Mouse (Mus musculus): ENCODE results near the gene Enthd1. TPM values are rescaled to one million over a fixed set of nuclear protein-coding genes. Genes with fewer than 3 reads are reported as not detected.

The Enthd1 gene
- total and polyA plus RNA-seq, 2 experiments from 2014 or later: not detected

DNA sequence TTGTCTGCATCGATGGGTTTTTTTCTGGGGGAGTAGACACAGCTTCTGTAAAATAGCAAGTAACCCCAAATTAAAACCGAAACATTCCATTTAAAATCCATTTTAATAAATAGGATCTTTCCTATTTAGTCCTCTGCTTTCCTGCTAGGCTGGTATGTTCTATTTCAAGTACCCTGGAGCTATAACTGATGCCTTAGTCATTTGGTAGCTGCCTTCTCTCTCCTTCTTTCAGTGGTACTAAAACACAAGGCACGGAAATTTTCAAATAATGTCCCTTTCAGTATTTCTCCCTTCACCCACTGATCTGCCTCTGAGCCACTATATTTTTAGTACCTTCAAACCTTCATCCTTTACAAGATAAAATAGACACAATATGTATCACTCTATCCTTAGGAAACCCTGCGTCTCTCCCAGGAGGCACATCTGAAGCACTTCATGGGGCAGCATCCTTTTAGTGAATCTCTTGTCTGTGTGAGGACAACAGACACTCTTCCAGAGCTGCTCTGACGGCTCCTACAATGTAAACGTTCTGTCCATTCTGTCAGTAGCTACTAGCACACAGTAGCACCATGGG lies 90.4 kb downstream of the Enthd1 start:
- Histone ChIP-seq H3K9me3 (ENCODE audit: low read length) (no peaks in the 10 kb centered on the region), H3K9ac (replicated peaks; ENCODE audit: low read length, poor library complexity, severe bottlenecking) (no peak overlapping the region), H3K4me1 (ENCODE audit: insufficient read depth, low read length) (no peaks in the 10 kb centered on the region), H3K4me2 (ENCODE audit: low read depth, low read length, poor library complexity, severe bottlenecking) (no peak overlapping the region), H3K36me3 (ENCODE audit: insufficient read depth, low read length) (no peaks in the 10 kb centered on the region), H3K27me3 (ENCODE audit: insufficient read depth, low read length) (no peaks in the 10 kb centered on the region), H3K4me3 (ENCODE audit: low read depth, low read length) (no peak overlapping the region), H3K27ac (ENCODE audit: low read depth, low read length) (no peak overlapping the region)
- no peak for TF ChIP-seq CTCF (IDR thresholded peaks at IDR 0.05)
- DNase-seq (ENCODE audit: low spot score) (no peak), ATAC-seq (ENCODE audit: low FRiP score) (no peak)
- WGBS: 76% methylated on average over 6 of the region's 6 CpGs

DNA sequence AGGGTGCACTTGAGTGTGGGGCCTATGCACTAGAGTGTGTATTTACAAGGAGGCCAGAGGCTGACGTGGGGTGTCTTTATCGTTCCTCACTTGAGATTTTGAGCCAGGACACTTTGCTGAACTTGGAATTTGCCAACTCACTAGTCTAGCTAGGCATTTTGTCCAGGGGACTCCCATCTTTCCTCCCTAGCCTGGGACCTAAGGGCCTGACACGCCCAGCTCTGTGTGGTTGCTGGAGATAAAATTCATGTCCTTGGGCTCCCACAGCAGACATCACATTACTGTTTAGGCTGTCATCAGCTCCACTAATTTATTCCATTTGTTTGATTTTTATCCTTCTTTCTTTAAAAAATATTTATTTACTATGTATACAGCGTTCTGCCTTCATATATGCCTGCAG lies 97.1 kb downstream of the Enthd1 start:
- ATAC-seq (ENCODE audit: low FRiP score) (no peak), DNase-seq (ENCODE audit: low spot score) (no peak)
- TF ChIP-seq CTCF (IDR thresholded peaks at IDR 0.05): no peak
- Histone ChIP-seq H3K4me3 (ENCODE audit: low read depth, low read length) (no peak overlapping the region), H3K36me3 (ENCODE audit: insufficient read depth, low read length) (no peaks in the 10 kb centered on the region), H3K27me3 (ENCODE audit: insufficient read depth, low read length) (peaks cover 6% of the 10 kb centered on the region; the same call in 1 of the 2 replicates), H3K9ac (replicated peaks; ENCODE audit: low read length, poor library complexity, severe bottlenecking) (no peak overlapping the region), H3K27ac (ENCODE audit: low read depth, low read length) (no peak overlapping the region), H3K4me1 (ENCODE audit: insufficient read depth, low read length) (no peaks in the 10 kb centered on the region), H3K4me2 (ENCODE audit: low read depth, low read length, poor library complexity, severe bottlenecking) (no peak overlapping the region), H3K9me3 (ENCODE audit: low read length) (no peaks in the 10 kb centered on the region)
- 89% methylated on average over 4 of the region's 4 CpGs for WGBS

DNA sequence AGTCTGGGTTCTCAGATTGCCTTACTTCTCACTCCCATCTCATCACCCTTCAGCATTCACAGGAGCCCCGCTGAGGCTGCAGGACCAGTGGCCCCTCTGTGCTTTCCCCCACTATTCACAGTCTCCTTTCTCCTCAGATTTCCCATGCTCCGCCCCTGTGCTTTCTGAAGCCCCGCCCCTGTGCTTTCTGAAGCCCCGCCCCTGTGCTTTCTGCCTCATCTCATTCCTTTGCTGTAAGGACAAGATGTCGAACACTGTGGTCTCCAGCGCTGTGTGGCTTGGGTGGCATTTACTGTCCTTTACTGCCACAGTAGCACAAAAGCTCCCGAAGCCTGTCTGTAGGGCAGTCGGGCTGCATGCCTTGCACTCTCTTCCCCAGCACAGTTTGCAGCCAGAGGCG lies 102.8 kb downstream of the Enthd1 start:
- ATAC-seq (ENCODE audit: low FRiP score) (no peak), DNase-seq (ENCODE audit: low spot score) (peak; percentile 26)
- no peaks in the 10 kb centered on the region for H3K36me3 ChIP-seq (ENCODE audit: insufficient read depth, low read length)
- peaks cover 10% of the 10 kb centered on the region; the same call in 1 of the 2 replicates for H3K4me1 ChIP-seq (ENCODE audit: insufficient read depth, low read length)
- peaks cover 7% of the 10 kb centered on the region; the same call in 1 of the 2 replicates for H3K27me3 ChIP-seq (ENCODE audit: insufficient read depth, low read length)
- TF ChIP-seq CTCF (IDR thresholded peaks at IDR 0.05): no peak
- H3K27ac ChIP-seq (ENCODE audit: low read depth, low read length): no peak overlapping the region
- no peak overlapping the region; the same call in 1 of the 2 replicates for H3K4me2 ChIP-seq (ENCODE audit: low read depth, low read length, poor library complexity, severe bottlenecking)
- 7% methylated on average over 9 of the region's 9 CpGs for WGBS
- no peaks in the 10 kb centered on the region for H3K9me3 ChIP-seq (ENCODE audit: low read length)
- no peak overlapping the region for H3K4me3 ChIP-seq (ENCODE audit: low read depth, low read length)
- H3K9ac ChIP-seq (replicated peaks; ENCODE audit: low read length, poor library complexity, severe bottlenecking): no peak overlapping the region

DNA sequence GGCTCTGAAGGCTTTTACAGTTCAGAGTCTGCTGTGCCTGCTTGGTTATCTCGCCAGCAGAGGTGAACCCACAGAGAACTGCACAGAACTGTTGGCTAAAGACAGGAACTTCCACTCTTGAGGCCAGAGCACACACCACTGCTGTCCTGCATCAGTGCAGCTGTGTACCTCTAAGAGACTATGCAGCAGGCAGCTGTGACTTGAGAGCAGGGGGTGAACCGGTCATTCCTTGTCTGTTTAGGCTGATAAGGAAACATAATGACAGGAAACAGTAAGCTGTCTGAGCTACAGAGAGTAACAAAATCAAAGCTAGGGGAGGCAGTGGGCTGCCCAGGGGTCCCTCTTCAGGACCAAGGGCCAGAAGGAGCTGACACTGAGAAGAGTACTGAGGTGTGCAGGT lies 103.5 kb downstream of the Enthd1 start:
- H3K27ac ChIP-seq (ENCODE audit: low read depth, low read length): no peak overlapping the region
- H3K4me2 ChIP-seq (ENCODE audit: low read depth, low read length, poor library complexity, severe bottlenecking): no peak overlapping the region
- H3K27me3 ChIP-seq (ENCODE audit: insufficient read depth, low read length): peaks cover 7% of the 10 kb centered on the region; the same call in 1 of the 2 replicates
- no peak for TF ChIP-seq CTCF (IDR thresholded peaks at IDR 0.05)
- no peak overlapping the region for H3K4me3 ChIP-seq (ENCODE audit: low read depth, low read length)
- H3K4me1 ChIP-seq (ENCODE audit: insufficient read depth, low read length): peaks cover 10% of the 10 kb centered on the region; the same call in 1 of the 2 replicates
- H3K36me3 ChIP-seq (ENCODE audit: insufficient read depth, low read length): no peaks in the 10 kb centered on the region
- DNase-seq (ENCODE audit: low spot score) (no peak), ATAC-seq (ENCODE audit: low FRiP score) (no peak)
- no peaks in the 10 kb centered on the region for H3K9me3 ChIP-seq (ENCODE audit: low read length)
- no peak overlapping the region for H3K9ac ChIP-seq (replicated peaks; ENCODE audit: low read length, poor library complexity, severe bottlenecking)
- 67% methylated on average over 2 of the region's 2 CpGs for WGBS

DNA sequence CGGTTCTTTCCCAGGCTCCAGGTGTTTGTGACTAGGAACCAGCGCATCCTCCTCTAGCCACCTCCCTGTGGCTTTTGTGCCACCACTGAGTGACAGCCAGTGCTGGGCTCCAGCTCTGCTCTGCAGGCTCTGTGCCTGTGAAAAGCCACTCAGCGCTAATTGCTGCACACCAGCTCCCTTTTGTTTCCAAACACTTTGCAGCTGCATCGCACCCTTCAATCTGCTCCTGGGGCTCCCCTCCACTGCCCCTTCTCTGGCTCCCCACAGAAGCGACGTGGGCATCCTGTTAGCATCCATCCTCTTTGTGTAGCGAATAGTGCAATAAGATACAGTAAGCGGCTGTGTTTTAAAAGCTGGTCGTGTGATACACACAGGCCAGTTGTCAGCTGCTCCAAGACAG lies 104.9 kb downstream of the Enthd1 start:
- Histone ChIP-seq H3K36me3 (ENCODE audit: insufficient read depth, low read length) (no peaks in the 10 kb centered on the region), H3K27ac (ENCODE audit: low read depth, low read length) (no peak overlapping the region), H3K9ac (replicated peaks; ENCODE audit: low read length, poor library complexity, severe bottlenecking) (no peak overlapping the region), H3K4me2 (ENCODE audit: low read depth, low read length, poor library complexity, severe bottlenecking) (no peak overlapping the region), H3K9me3 (ENCODE audit: low read length) (no peaks in the 10 kb centered on the region), H3K27me3 (ENCODE audit: insufficient read depth, low read length) (peaks cover 7% of the 10 kb centered on the region; the same call in 1 of the 2 replicates), H3K4me3 (ENCODE audit: low read depth, low read length) (no peak overlapping the region), H3K4me1 (ENCODE audit: insufficient read depth, low read length) (peaks cover 10% of the 10 kb centered on the region; the same call in 1 of the 2 replicates)
- 29% methylated on average over 9 of the region's 9 CpGs for WGBS
- DNase-seq (ENCODE audit: low spot score) (no peak), ATAC-seq (ENCODE audit: low FRiP score) (no peak)
- TF ChIP-seq CTCF (IDR thresholded peaks at IDR 0.05): no peak

DNA sequence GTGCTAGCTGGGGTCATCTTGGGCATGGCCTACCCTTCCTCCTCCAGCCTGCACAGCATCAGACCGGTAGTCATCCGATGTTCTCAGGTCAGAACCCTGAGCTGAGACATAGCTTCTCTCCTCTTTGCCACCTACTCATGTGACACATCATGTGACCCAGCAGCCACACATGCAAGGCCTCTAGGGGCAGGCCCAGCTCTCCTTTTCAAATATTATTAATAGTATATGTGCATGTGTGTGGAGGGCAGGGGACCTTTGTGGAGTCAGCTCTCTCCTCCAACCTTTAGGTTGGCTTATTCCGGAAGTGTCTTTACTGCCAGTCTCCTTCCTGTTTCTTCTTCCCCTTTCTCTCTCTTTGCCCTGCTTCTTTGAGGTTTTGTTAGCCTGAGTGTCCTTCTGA lies 107.0 kb downstream of the Enthd1 start:
- H3K4me3 ChIP-seq (ENCODE audit: low read depth, low read length): no peak overlapping the region
- peaks cover 2% of the 10 kb centered on the region; the same call in 1 of the 2 replicates for H3K27me3 ChIP-seq (ENCODE audit: insufficient read depth, low read length)
- H3K4me2 ChIP-seq (ENCODE audit: low read depth, low read length, poor library complexity, severe bottlenecking): no peak overlapping the region
- ATAC-seq (ENCODE audit: low FRiP score): no peak
- WGBS: 88% methylated on average over 3 of the region's 3 CpGs
- DNase-seq (ENCODE audit: low spot score): no peak
- H3K4me1 ChIP-seq (ENCODE audit: insufficient read depth, low read length): peaks cover 10% of the 10 kb centered on the region; the same call in 1 of the 2 replicates
- no peak overlapping the region for H3K27ac ChIP-seq (ENCODE audit: low read depth, low read length)
- no peaks in the 10 kb centered on the region for H3K36me3 ChIP-seq (ENCODE audit: insufficient read depth, low read length)
- no peak overlapping the region for H3K9ac ChIP-seq (replicated peaks; ENCODE audit: low read length, poor library complexity, severe bottlenecking)
- no peak for TF ChIP-seq CTCF (IDR thresholded peaks at IDR 0.05)
- H3K9me3 ChIP-seq (ENCODE audit: low read length): no peaks in the 10 kb centered on the region

Measured in midbrain, postnatal 0 days (tissue).